Mouse (Mus musculus): Measurements from ENCODE around the gene Bola2. TPM values are rescaled to one million over a fixed set of nuclear protein-coding genes. Genes with fewer than 3 reads are reported as not detected.

Gene Bola2
- total and polyA plus RNA-seq, 3 experiments, result 60.4 to 341 (median 136) TPM

DNA sequence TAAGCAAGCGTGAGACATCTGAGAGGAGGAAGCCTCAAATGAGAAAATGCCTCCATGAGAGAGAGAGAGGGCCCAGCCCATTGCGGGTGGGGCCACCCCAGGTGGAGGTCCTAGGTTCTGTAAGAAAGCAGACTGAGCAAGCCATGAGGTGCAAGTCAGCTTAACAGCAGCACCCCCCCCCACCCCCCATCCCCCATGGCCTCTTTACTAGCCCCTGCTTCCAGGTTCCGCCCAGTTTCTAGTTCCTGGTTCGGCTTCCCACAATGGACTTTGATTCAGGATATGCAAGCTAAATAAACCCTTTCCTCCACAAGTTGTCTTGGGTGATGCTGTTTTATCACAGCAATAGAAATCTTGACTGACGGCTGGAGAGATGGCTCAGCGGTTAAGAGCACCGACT lies 53.6 kb downstream of the Bola2 start:
- no peak overlapping the region for H3K4me3 ChIP-seq (replicated peaks in 1 of 3; ENCODE audit: low read depth in 2 of 3, low read length in 2 of 3, poor library complexity in 1 of 3)
- no peaks in the 10 kb centered on the region for H3K27me3 ChIP-seq (replicated peaks)
- H3K4me1 ChIP-seq (ENCODE audit: control insufficient read depth in 1 of 2, insufficient read depth in 2 of 2), result peaks cover 10 to 36% of the 10 kb centered on the region in 2 experiments
- no peak overlapping the region for H3K27ac ChIP-seq (ENCODE audit: insufficient read depth, low read depth)
- H3K9me3 ChIP-seq (replicated peaks; ENCODE audit: low read length), result peaks cover 2% of the 10 kb centered on the region
- no peaks in the 10 kb centered on the region for H3K79me2 ChIP-seq (replicated peaks; ENCODE audit: control insufficient read depth, extremely low read depth, insufficient read depth, poor library complexity, severe bottlenecking)
- in situ Hi-C loops (cut with MboI; ENCODE audit: low pct_ligation_motif_present, low pct_unique_long_range_greater_than_20kb, low sequenced_read_pairs) (no loop called here), dilution Hi-C loops (cut with MboI; ENCODE audit: extremely low pct_ligation_motif_present, extremely low pct_unique_long_range_greater_than_20kb, low sequenced_read_pairs) (no loop called here)
- no peak overlapping the region for H3K4me2 ChIP-seq (ENCODE audit: insufficient read depth, low read depth, poor library complexity, severe bottlenecking)
- no peak for DNase-seq (ENCODE audit: extremely low read depth)
- H3K36me3 ChIP-seq (replicated peaks in 1 of 2; ENCODE audit: control insufficient read depth in 1 of 2, insufficient read depth in 1 of 2, low read length in 1 of 2), result no peaks in the 10 kb centered on the region
- no peak overlapping the region for H3K9ac ChIP-seq (ENCODE audit: insufficient read depth, low read depth)
- no peak for TF ChIP-seq HCFC1 (IDR thresholded peaks at IDR 0.05; ENCODE audit: low read depth, low read length)
- TF ChIP-seq ZMIZ1 (IDR thresholded peaks at IDR 0.05; ENCODE audit: low read depth, low read length), result no peak
- TF ChIP-seq SMC3 (IDR thresholded peaks at IDR 0.05; ENCODE audit: low read depth, low read length), result no peak
- no peak for TF ChIP-seq UBTF (IDR thresholded peaks at IDR 0.05; ENCODE audit: low read depth, low read length)
- TF ChIP-seq KAT2A (IDR thresholded peaks at IDR 0.05; ENCODE audit: insufficient replicate concordance, low read length), result no peak
- TF ChIP-seq TBP (conservative IDR thresholded peaks at IDR 0.05; ENCODE audit: low read depth, low read length), result no peak
- TF ChIP-seq MEF2A (IDR thresholded peaks at IDR 0.05; ENCODE audit: borderline replicate concordance, low read depth, low read length), result no peak
- TF ChIP-seq ELF1 (IDR thresholded peaks at IDR 0.05; ENCODE audit: low read depth, low read length), result no peak
- no peak for TF ChIP-seq USF1 (IDR thresholded peaks at IDR 0.05; ENCODE audit: low read depth, low read length)
- no peak for TF ChIP-seq USF2 (conservative IDR thresholded peaks at IDR 0.05; ENCODE audit: low read depth, low read length)
- no peak for TF ChIP-seq MAX (IDR thresholded peaks at IDR 0.05; ENCODE audit: low read length)
- TF ChIP-seq ZC3H11A (IDR thresholded peaks at IDR 0.05; ENCODE audit: low read depth, low read length), result no peak

Other genes starting within 250 kb of the Bola2 start
Only the 20 nearest of the 26 such genes appear.
- 246 and 276 TPM in 2 replicates for gene Eif3c, start 129.0 kb upstream of the Bola2 start, total RNA-seq (2012; rRNA removed)
- 194 and 202 TPM in 2 replicates for gene Eif3c, start 129.0 kb upstream of the Bola2 start, total RNA-seq (2014; rRNA removed)
- gene Eif3c, start 129.0 kb upstream of the Bola2 start, polyA plus RNA-seq (2012; ENCODE audit: insufficient read length, low read depth), result 330 and 348 TPM in 2 replicates
- gene Apobr, start 110.5 kb upstream of the Bola2 start, total RNA-seq (2012; rRNA removed), result 1.3 and 1.8 TPM in 2 replicates
- 1.5 and 1.6 TPM in 2 replicates for gene Apobr, start 110.5 kb upstream of the Bola2 start, total RNA-seq (2014; rRNA removed)
- gene Apobr, start 110.5 kb upstream of the Bola2 start, polyA plus RNA-seq (2012; ENCODE audit: insufficient read length, low read depth), result 9.7 and 10.1 TPM in 2 replicates
- 20.7 and 21.9 TPM in 2 replicates for gene Cln3, start 109.6 kb upstream of the Bola2 start, total RNA-seq (2012; rRNA removed)
- gene Cln3, start 109.6 kb upstream of the Bola2 start, total RNA-seq (2014; rRNA removed), result 19.1 and 19.2 TPM in 2 replicates
- gene Cln3, start 109.6 kb upstream of the Bola2 start, polyA plus RNA-seq (2012; ENCODE audit: insufficient read length, low read depth), result 46.2 and 47.2 TPM in 2 replicates
- not detected in 2 replicates for gene Il27, start 100.5 kb upstream of the Bola2 start, total RNA-seq (2012; rRNA removed)
- gene Il27, start 100.5 kb upstream of the Bola2 start, total RNA-seq (2014; rRNA removed), result not detected in 2 replicates
- 0.31 TPM in 1 of 2 replicates, not detected in the other for gene Il27, start 100.5 kb upstream of the Bola2 start, polyA plus RNA-seq (2012; ENCODE audit: insufficient read length, low read depth)
- 4.9 and 13.9 TPM in 2 replicates for gene Nupr1, start 64.5 kb upstream of the Bola2 start, total RNA-seq (2012; rRNA removed)
- gene Nupr1, start 64.5 kb upstream of the Bola2 start, total RNA-seq (2014; rRNA removed), result 5.5 and 6.4 TPM in 2 replicates
- gene Nupr1, start 64.5 kb upstream of the Bola2 start, polyA plus RNA-seq (2012; ENCODE audit: insufficient read length, low read depth), result 12.5 and 13.5 TPM in 2 replicates
- 45.9 and 55.6 TPM in 2 replicates for gene Sgf29, start 46.1 kb upstream of the Bola2 start, total RNA-seq (2012; rRNA removed)
- gene Sgf29, start 46.1 kb upstream of the Bola2 start, total RNA-seq (2014; rRNA removed), result 20.5 and 31.7 TPM in 2 replicates
- 70.0 and 71.7 TPM in 2 replicates for gene Sgf29, start 46.1 kb upstream of the Bola2 start, polyA plus RNA-seq (2012; ENCODE audit: insufficient read length, low read depth)
- 0.17 and 0.34 TPM in 2 replicates for gene Sult1a1, start 19.0 kb upstream of the Bola2 start, total RNA-seq (2012; rRNA removed)
- 0.80 and 0.87 TPM in 2 replicates for gene Sult1a1, start 19.0 kb upstream of the Bola2 start, total RNA-seq (2014; rRNA removed)
- 0.87 and 1.4 TPM in 2 replicates for gene Sult1a1, start 19.0 kb upstream of the Bola2 start, polyA plus RNA-seq (2012; ENCODE audit: insufficient read length, low read depth)
- 5.0 and 5.6 TPM in 2 replicates for gene Slx1b, start 383 bp downstream of the Bola2 start, total RNA-seq (2012; rRNA removed)
- gene Slx1b, start 383 bp downstream of the Bola2 start, total RNA-seq (2014; rRNA removed), result 4.4 and 4.7 TPM in 2 replicates
- 5.6 and 8.3 TPM in 2 replicates for gene Slx1b, start 383 bp downstream of the Bola2 start, polyA plus RNA-seq (2012; ENCODE audit: insufficient read length, low read depth)
- gene Coro1a, start 12.4 kb downstream of the Bola2 start, total RNA-seq (2012; rRNA removed), result 287 and 312 TPM in 2 replicates
- 349 and 371 TPM in 2 replicates for gene Coro1a, start 12.4 kb downstream of the Bola2 start, total RNA-seq (2014; rRNA removed)
- 203 and 228 TPM in 2 replicates for gene Coro1a, start 12.4 kb downstream of the Bola2 start, polyA plus RNA-seq (2012; ENCODE audit: insufficient read length, low read depth)
- 13.2 and 25.3 TPM in 2 replicates for gene Mapk3, start 64.2 kb downstream of the Bola2 start, total RNA-seq (2012; rRNA removed)
- 20.3 and 22.4 TPM in 2 replicates for gene Mapk3, start 64.2 kb downstream of the Bola2 start, total RNA-seq (2014; rRNA removed)
- gene Mapk3, start 64.2 kb downstream of the Bola2 start, polyA plus RNA-seq (2012; ENCODE audit: insufficient read length, low read depth), result 38.9 and 48.5 TPM in 2 replicates
- gene Gdpd3, start 70.9 kb downstream of the Bola2 start, total RNA-seq (2012; rRNA removed), result 1.0 and 1.5 TPM in 2 replicates
- 0.63 and 1.3 TPM in 2 replicates for gene Gdpd3, start 70.9 kb downstream of the Bola2 start, total RNA-seq (2014; rRNA removed)
- gene Gdpd3, start 70.9 kb downstream of the Bola2 start, polyA plus RNA-seq (2012; ENCODE audit: insufficient read length, low read depth), result 1.6 and 2.2 TPM in 2 replicates
- 13.9 and 38.9 TPM in 2 replicates for gene Ypel3, start 81.6 kb downstream of the Bola2 start, total RNA-seq (2012; rRNA removed)
- 26.0 and 33.9 TPM in 2 replicates for gene Ypel3, start 81.6 kb downstream of the Bola2 start, total RNA-seq (2014; rRNA removed)
- gene Ypel3, start 81.6 kb downstream of the Bola2 start, polyA plus RNA-seq (2012; ENCODE audit: insufficient read length, low read depth), result 40.5 and 44.0 TPM in 2 replicates
- 15.2 and 15.8 TPM in 2 replicates for gene Tbx6, start 86.1 kb downstream of the Bola2 start, total RNA-seq (2012; rRNA removed)
- 12.3 and 12.8 TPM in 2 replicates for gene Tbx6, start 86.1 kb downstream of the Bola2 start, total RNA-seq (2014; rRNA removed)
- 29.2 and 31.5 TPM in 2 replicates for gene Tbx6, start 86.1 kb downstream of the Bola2 start, polyA plus RNA-seq (2012; ENCODE audit: insufficient read length, low read depth)
- gene Ppp4c, start 97.1 kb downstream of the Bola2 start, total RNA-seq (2012; rRNA removed), result 201 and 213 TPM in 2 replicates
- gene Ppp4c, start 97.1 kb downstream of the Bola2 start, total RNA-seq (2014; rRNA removed), result 175 and 195 TPM in 2 replicates
- 161 and 168 TPM in 2 replicates for gene Ppp4c, start 97.1 kb downstream of the Bola2 start, polyA plus RNA-seq (2012; ENCODE audit: insufficient read length, low read depth)
- gene Fam57b, start 102.3 kb downstream of the Bola2 start, total RNA-seq (2012; rRNA removed), result 0.30 TPM in 1 of 2 replicates, not detected in the other
- gene Fam57b, start 102.3 kb downstream of the Bola2 start, total RNA-seq (2014; rRNA removed), result not detected in 2 replicates
- gene Fam57b, start 102.3 kb downstream of the Bola2 start, polyA plus RNA-seq (2012; ENCODE audit: insufficient read length, low read depth), result not detected in 2 replicates
- gene 4930451I11Rik, start 136.2 kb downstream of the Bola2 start, total RNA-seq (2012; rRNA removed), result not detected in 2 replicates
- not detected in 2 replicates for gene 4930451I11Rik, start 136.2 kb downstream of the Bola2 start, total RNA-seq (2014; rRNA removed)
- not detected in 2 replicates for gene 4930451I11Rik, start 136.2 kb downstream of the Bola2 start, polyA plus RNA-seq (2012; ENCODE audit: insufficient read length, low read depth)
- gene Doc2a, start 152.0 kb downstream of the Bola2 start, total RNA-seq (2012; rRNA removed), result 1.9 and 3.4 TPM in 2 replicates
- not detected in 2 replicates for gene Doc2a, start 152.0 kb downstream of the Bola2 start, total RNA-seq (2014; rRNA removed)
- not detected in 2 replicates for gene Doc2a, start 152.0 kb downstream of the Bola2 start, polyA plus RNA-seq (2012; ENCODE audit: insufficient read length, low read depth)
- 70.9 and 103 TPM in 2 replicates for gene Hirip3, start 166.6 kb downstream of the Bola2 start, total RNA-seq (2012; rRNA removed)
- 42.4 and 44.7 TPM in 2 replicates for gene Hirip3, start 166.6 kb downstream of the Bola2 start, total RNA-seq (2014; rRNA removed)
- gene Hirip3, start 166.6 kb downstream of the Bola2 start, polyA plus RNA-seq (2012; ENCODE audit: insufficient read length, low read depth), result 190 and 267 TPM in 2 replicates
- gene Ino80e, start 167.0 kb downstream of the Bola2 start, total RNA-seq (2012; rRNA removed), result 73.9 and 109 TPM in 2 replicates
- gene Ino80e, start 167.0 kb downstream of the Bola2 start, total RNA-seq (2014; rRNA removed), result 73.6 and 78.4 TPM in 2 replicates
- 216 and 243 TPM in 2 replicates for gene Ino80e, start 167.0 kb downstream of the Bola2 start, polyA plus RNA-seq (2012; ENCODE audit: insufficient read length, low read depth)
- gene Taok2, start 189.3 kb downstream of the Bola2 start, total RNA-seq (2012; rRNA removed), result 28.5 and 29.0 TPM in 2 replicates
- gene Taok2, start 189.3 kb downstream of the Bola2 start, total RNA-seq (2014; rRNA removed), result 13.6 and 15.3 TPM in 2 replicates
- 32.2 and 33.0 TPM in 2 replicates for gene Taok2, start 189.3 kb downstream of the Bola2 start, polyA plus RNA-seq (2012; ENCODE audit: insufficient read length, low read depth)

Data from CH12.LX (cell line).